Mouse (Mus musculus) lung, postnatal 0 days (tissue): Measurements from ENCODE around the gene Sergef. TPM values are rescaled to one million over a fixed set of nuclear protein-coding genes. Genes with fewer than 3 reads are reported as not detected.

Experiments used
- ATAC-seq: fragments of 200-750 bp; cut with Nextera tagmentation; 2 replicates; pipeline ENCODE4 v1.8.0; 2017; ENCODE audit warnings: moderate library complexity
- DNase-seq: peaks from one replicate; pipeline ENCODE4 v3.0.0-alpha.2; 2016; ENCODE audit warnings: low spot score
- H3K27ac ChIP-seq: fragments of 300-500 bp; sonication (generic); 2 replicates; pipeline ENCODE4 v1.5.1; 2014; ENCODE audit warnings: antibody characterized with exemption, mild to moderate bottlenecking, low read length, mixed read lengths
- H3K27me3 ChIP-seq: fragments of 300-500 bp; sonication (generic); replicated peaks from 2 replicates; pipeline ENCODE4 v1.6.1; 2014; ENCODE audit warnings: low read length, mixed read lengths; ENCODE audit not compliant: insufficient read depth
- H3K36me3 ChIP-seq: fragments of 300-500 bp; sonication (generic); 2 replicates; pipeline ENCODE4 v1.6.1; 2014; ENCODE audit warnings: low read length, mixed read lengths; ENCODE audit not compliant: insufficient read depth
- H3K4me1 ChIP-seq: fragments of 300-500 bp; sonication (generic); 2 replicates; pipeline ENCODE4 v1.6.1; 2014; ENCODE audit warnings: antibody characterized with exemption, low read depth, low read length, mixed read lengths; ENCODE audit not compliant: insufficient read depth
- H3K4me2 ChIP-seq: fragments of 300-500 bp; sonication (generic); replicated peaks from 2 replicates; pipeline ENCODE4 v1.6.1; 2014; ENCODE audit warnings: low read depth, mild to moderate bottlenecking, low read length, moderate library complexity, mixed read lengths
- H3K4me3 ChIP-seq: fragments of 300-500 bp; sonication (generic); 2 replicates; pipeline ENCODE4 v1.5.1; 2014; ENCODE audit warnings: low read depth, low read length
- H3K9ac ChIP-seq: fragments of 300-500 bp; sonication (generic); replicated peaks from 2 replicates; pipeline ENCODE4 v1.6.1; 2014; ENCODE audit warnings: low read depth, mild to moderate bottlenecking
- H3K9me3 ChIP-seq: fragments of 300-500 bp; sonication (generic); 2 replicates; pipeline ENCODE4 v1.6.1; 2016; ENCODE audit warnings: low read length, mixed read lengths
- CTCF ChIP-seq: IDR thresholded peaks from 2 replicates; pipeline ENCODE4 v1.5.1; 2016; ENCODE audit warnings: antibody characterized with exemption, mild to moderate bottlenecking
- EP300 ChIP-seq: IDR thresholded peaks from 2 replicates; pipeline ENCODE4 v1.6.1; 2016; ENCODE audit warnings: antibody characterized with exemption, mild to moderate bottlenecking, control low read depth
- WGBS: fragments of 180-500 bp; shearing (Covaris S2); extraction: QIAGEN DNeasy Blood & Tissue Kit; methylation state at CpG from one replicate; pipeline ENCODE4 v1.1.7; 2014; 5-methylcytosine and 5-hydroxymethylcytosine counted together
- polyA plus RNA-seq: library from polyadenylated mRNA; unstranded; fragments of >200 nt; fragmentation: Nextera tagmentation; extraction: Ambion mirVana; gene quantifications from 2 replicates; pipeline ENCODE4 v1.2.1, GENCODE M21; 2015

The Sergef gene
- polyA plus RNA-seq, 1 experiment from 2014 or later = 7.2 TPM

GRCm38 (mm10) chr7:46611970-46612369, 27.6 kb downstream of the Sergef start:
- TF ChIP-seq CTCF (no peak), EP300 (no peak)
- DNase-seq (peak; percentile 67), ATAC-seq (peak; percentile 38)
- WGBS = 52% methylated on average over 9 of the region's 9 CpGs
- Histone ChIP-seq H3K9ac (no peak overlapping the region), H3K4me1 (no peaks in the 10 kb centered on the region; the same call in 1 of the 2 replicates), H3K36me3 (no peaks in the 10 kb centered on the region), H3K4me2 (no peak overlapping the region), H3K27me3 (no peaks in the 10 kb centered on the region), H3K4me3 (no peak overlapping the region), H3K27ac (no peak overlapping the region), H3K9me3 (no peaks in the 10 kb centered on the region)

DNA sequence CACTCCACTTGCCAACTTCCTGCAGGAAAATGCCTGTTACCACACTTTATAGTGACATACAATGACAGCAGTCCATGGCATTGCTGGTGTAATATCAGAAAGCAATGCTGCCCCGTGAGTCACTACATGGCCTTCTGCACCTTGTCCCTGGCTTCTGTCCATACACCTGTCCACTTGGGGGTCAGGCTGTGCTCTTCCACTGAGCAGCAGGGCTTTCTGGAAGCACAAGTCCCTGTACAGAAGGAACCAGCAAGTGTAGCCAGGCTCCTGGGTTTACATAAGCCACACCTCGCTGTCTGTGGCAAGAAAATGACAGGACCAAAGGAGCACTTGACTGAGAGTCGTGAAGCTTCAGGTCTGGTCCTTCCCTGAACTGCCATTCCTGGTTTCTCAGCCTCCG, 30.3 kb downstream of the Sergef start:
- ATAC-seq (no peak), DNase-seq (no peak)
- no peaks in the 10 kb centered on the region for H3K27me3 ChIP-seq
- TF ChIP-seq EP300 = no peak
- H3K4me1 ChIP-seq = no peaks in the 10 kb centered on the region; the same call in 1 of the 2 replicates
- H3K9me3 ChIP-seq = no peaks in the 10 kb centered on the region
- 67% methylated on average over 4 of the region's 4 CpGs for WGBS
- no peak overlapping the region for H3K27ac ChIP-seq
- H3K9ac ChIP-seq = no peak overlapping the region
- no peak overlapping the region for H3K4me2 ChIP-seq
- H3K4me3 ChIP-seq = no peak overlapping the region
- no peaks in the 10 kb centered on the region for H3K36me3 ChIP-seq

DNA sequence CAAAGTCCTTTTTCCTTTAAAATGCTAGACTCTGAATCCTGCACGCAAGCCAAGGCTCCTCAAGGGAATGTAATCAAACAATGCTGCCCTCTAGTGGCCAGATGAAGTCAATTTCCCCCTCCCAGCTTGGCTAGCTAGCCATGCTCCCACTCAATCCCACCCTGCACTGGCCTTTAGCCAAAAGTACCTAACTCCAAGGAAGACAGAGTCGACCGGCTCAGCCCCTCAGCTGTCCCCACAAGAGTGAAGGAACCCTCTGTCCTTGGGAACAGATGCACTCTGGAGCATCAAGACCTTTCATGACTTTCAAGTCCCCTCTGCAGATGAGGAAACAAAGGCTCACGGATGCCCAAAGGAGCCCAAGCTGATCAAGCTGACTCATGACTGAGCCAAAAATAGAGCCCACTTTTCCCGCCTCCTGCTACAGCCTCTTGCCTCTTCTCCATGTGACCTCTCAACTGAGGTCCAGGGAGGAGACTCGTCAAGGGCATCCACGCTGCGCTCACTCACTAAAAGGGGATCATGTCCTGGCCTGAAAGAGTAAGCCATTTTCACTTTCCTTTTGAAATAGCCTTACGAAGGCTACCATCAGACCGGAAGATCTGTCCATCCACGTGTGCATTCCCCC, 32.1 kb downstream of the Sergef start:
- peaks cover 3% of the 10 kb centered on the region; the same call in 1 of the 2 replicates for H3K4me1 ChIP-seq
- no peak overlapping the region for H3K27ac ChIP-seq
- TF ChIP-seq CTCF (peak; percentile 82), EP300 (no peak)
- no peak overlapping the region for H3K4me2 ChIP-seq
- DNase-seq (peak; percentile 74), ATAC-seq (peak; percentile 43; the same call in 1 of the 2 replicates)
- H3K9me3 ChIP-seq = no peaks in the 10 kb centered on the region
- H3K27me3 ChIP-seq = no peaks in the 10 kb centered on the region
- 51% methylated on average over 11 of the region's 11 CpGs for WGBS
- H3K4me3 ChIP-seq = no peak overlapping the region
- H3K9ac ChIP-seq = no peak overlapping the region
- no peaks in the 10 kb centered on the region for H3K36me3 ChIP-seq

- Histone ChIP-seq H3K4me3 (no peak overlapping the region), H3K9me3 (no peaks in the 10 kb centered on the region), H3K27ac (no peak overlapping the region), H3K27me3 (no peaks in the 10 kb centered on the region), H3K36me3 (no peaks in the 10 kb centered on the region), H3K9ac (no peak overlapping the region), H3K4me1 (0 out of 2 replicates have a peak, but pooled peaks cover 3% of the 10 kb centered on the region), H3K4me2 (no peak overlapping the region)
- no peak for ATAC-seq
- WGBS = 60% methylated on average over 8 of the region's 8 CpGs
- DNase-seq = no peak
- TF ChIP-seq CTCF = no peak
Measured at GRCm38 (mm10) chr7:46607031-46607426, 32.6 kb downstream of the Sergef start.

GRCm38 (mm10) chr7:46606391-46607030, 33.1 kb downstream of the Sergef start:
- WGBS = 72% methylated on average over 7 of the region's 7 CpGs
- ATAC-seq = 0 out of 2 replicates have a peak, but pooled peaks have one; percentile 58
- Histone ChIP-seq H3K4me2 (no peak overlapping the region), H3K27ac (no peak overlapping the region), H3K27me3 (no peaks in the 10 kb centered on the region), H3K9me3 (no peaks in the 10 kb centered on the region), H3K9ac (no peak overlapping the region), H3K36me3 (no peaks in the 10 kb centered on the region), H3K4me3 (no peak overlapping the region), H3K4me1 (0 out of 2 replicates have a peak, but pooled peaks cover 3% of the 10 kb centered on the region)
- no peak for TF ChIP-seq EP300
- TF ChIP-seq CTCF = peak; percentile 97
- DNase-seq = peak; percentile 60

DNA sequence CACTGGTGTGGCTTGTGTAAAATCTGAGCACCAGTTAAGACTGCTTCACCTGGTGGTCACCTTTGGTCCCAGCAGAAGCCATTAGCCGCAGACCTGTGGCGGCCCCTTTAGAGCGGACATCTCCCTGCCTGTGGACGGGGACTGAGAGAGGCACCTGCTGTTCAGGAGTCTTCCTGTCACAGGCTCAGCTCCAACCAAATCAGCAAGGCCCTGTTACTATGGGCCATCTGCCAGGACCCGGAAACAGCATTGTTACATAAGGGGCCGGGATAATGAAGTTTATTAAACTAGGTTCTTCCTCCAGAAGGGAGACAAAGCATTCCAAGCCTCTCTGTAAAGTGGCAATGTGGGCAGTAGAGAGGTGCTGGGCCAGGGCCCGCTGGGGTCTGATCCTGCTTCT, 36.6 kb downstream of the Sergef start:
- 78% methylated on average over 7 of the region's 7 CpGs for WGBS

More for the DNA sequence above, 36.6 kb downstream of the Sergef start:
- TF ChIP-seq CTCF (no peak), EP300 (no peak)
- no peak overlapping the region for H3K4me3 ChIP-seq
- H3K4me1 ChIP-seq = 0 out of 2 replicates have a peak, but pooled peaks cover 3% of the 10 kb centered on the region
- no peak overlapping the region for H3K9ac ChIP-seq
- no peak for ATAC-seq
- DNase-seq = no peak
- H3K36me3 ChIP-seq = no peaks in the 10 kb centered on the region
- no peak overlapping the region for H3K27ac ChIP-seq
- H3K27me3 ChIP-seq = no peaks in the 10 kb centered on the region
- no peak overlapping the region for H3K4me2 ChIP-seq
- H3K9me3 ChIP-seq = no peaks in the 10 kb centered on the region
